Mouse (Mus musculus): ENCODE results near the gene Otud7b.

Otud7b gene

DNA sequence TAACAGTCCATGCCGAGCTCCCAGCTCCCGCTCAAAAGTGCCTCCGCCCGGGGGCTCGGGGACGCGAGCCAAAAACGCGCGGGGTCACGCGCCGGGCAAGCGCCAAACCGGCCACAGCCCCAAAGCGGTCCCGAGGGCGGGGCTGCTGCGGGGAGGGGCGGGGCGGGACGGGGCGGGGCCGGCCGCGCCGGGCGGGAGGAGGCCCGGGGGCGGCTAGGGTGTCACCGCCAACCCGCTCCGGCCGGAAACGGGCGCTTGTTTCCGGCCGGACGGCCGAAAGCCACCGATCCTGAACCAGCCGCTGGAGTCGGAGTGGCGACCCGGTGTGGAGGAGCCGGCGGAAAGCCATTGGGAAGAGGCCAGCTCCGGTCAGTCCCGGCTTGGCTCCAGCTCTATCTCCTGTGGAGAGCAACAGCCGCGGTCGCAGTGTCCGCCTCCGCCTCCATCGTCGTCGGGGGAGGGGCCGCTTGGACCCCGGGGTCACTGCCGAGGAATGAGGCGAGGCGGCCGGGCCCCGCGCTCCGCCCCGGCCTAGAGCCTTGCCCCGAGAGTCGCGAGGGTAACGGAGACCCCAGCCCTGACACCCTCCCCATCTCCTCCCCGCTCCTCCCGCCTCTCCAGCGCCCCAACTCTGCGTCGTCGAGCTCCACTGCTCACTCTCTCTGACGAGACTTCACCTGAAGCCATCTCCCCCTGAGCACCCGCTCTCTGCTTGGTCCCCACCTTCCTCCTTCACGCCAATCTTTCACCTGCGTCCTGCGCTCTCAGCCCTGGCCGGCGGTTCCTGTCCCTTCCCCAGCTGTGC is at the start of gene Otud7b:
Otud7b (plus strand) TSS at position 267 of the 805 bp plus-strand sequence.
- peak; percentile 89 for DNase-seq (ENCODE audit: low read depth, low spot score)

GRCm38 (mm10) chr3:96055294-96055693 is 49.0 kb upstream of the Otud7b start:
- DNase-seq (ENCODE audit: low read depth, low spot score) = no peak

DNA sequence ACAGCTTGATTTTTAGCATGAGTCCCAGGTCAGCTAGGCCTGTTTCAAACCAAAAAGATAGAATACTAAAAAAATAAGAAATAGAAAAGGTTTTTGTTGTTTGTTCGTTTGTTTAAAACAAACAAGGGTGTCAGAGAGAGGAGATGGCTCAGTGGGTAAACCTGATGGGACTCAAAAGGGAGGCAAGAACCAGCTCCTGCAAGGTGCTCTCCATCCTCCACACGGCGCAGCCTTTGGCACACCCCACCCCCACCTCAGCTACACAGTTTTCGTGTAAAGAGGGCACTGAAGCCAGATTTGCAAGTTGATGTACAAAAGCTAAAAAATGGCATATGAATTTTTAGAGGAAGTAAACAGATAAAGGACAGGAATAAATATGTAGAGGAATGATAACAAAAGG is 48.3 kb upstream of the Otud7b start:
- no peak for DNase-seq (ENCODE audit: low read depth, low spot score)

- peak; percentile 93 for DNase-seq (ENCODE audit: low read depth, low spot score)
These were observed 46.6 kb upstream of the Otud7b start for GRCm38 (mm10) chr3:96057747-96058204.

GRCm38 (mm10) chr3:96058231-96058896 is 46.0 kb upstream of the Otud7b start, which contains the start of gene Vps45:
Gene Vps45 (minus strand): TSS chr3:96058466.
- peak; percentile 71 for DNase-seq (ENCODE audit: low read depth, low spot score)

DNA sequence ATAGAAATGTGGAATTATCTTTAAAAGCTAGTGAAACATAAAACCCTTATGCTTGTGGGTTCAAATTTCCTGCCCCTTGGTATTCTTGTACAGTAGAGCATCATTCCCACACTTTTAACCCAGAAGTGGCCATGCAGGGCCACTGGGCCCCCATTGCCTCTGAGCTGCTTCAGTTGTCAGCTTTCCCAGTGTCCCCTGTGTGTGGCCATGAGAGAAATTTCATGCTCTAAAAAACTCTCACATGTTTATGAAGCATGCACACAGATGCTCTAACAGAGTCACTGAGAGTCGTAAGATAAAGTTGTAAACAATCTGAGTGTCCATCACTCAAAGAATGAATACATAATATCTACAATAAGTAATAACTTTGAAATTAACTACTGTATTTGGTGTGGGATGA is 44.2 kb upstream of the Otud7b start:
- DNase-seq (ENCODE audit: low read depth, low spot score) = no peak

DNA sequence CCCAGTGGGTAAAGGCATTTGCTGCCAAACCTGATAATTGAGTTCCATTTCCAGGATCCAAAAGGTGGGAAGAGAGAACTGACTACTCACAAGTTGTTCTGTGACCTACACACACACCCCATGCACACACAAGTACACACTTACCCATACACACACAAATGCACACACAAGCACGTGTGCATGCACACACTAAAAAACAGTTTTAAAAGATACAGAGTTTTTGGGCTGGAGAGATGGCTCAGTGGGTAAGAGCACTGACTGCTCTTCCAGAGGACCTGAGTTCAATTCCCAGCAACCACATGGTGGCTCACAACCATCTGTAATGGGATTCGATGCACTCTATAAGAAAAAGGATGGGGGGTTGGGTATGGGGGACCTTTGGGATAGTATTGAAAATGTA is 41.0 kb upstream of the Otud7b start:
- DNase-seq (ENCODE audit: low read depth, low spot score) = no peak

DNA sequence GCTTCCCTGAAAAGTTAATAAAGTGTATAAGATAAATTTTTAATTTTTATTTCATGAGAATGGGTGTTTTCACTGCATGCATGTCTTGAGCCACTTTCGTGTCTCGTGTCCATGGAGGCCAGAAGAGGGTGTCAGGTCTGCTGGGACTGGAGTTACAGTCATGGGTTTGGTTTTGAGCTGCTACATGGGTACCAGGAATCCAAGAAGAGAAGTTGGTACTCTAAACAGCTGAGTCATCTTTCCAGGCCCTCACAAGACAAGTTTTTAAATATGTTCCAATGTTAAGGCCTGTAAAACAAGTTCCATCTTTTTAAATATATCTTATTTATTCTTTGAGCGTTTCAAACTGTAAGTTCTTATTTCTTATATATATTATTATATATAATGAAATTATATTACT is 40.1 kb upstream of the Otud7b start:
- DNase-seq (ENCODE audit: low read depth, low spot score) = no peak

DNA sequence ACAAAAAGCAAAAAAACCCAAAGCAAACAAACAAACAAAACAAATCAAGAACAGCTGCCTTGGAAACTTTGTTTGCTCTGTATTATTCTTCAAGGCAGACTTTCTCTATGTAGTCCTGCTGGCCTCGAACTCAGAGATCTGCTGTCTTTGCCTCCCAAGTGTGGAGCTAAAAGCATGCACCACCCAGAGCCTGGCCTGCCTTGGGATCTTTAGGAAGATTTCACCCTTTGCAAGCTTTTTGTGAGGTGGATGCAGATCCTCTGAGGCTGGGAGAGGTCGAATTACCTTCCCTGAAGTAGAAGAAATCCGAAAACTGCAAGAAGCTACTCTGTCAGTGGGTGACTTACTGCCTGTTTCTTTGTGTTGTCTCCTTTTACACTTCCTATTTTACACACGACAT is 39.2 kb upstream of the Otud7b start:
- peak; percentile 22 for DNase-seq (ENCODE audit: low read depth, low spot score)

- DNase-seq (ENCODE audit: low read depth, low spot score) = peak; percentile 56
These were observed 38.5 kb upstream of the Otud7b start for GRCm38 (mm10) chr3:96065754-96066375.

DNA sequence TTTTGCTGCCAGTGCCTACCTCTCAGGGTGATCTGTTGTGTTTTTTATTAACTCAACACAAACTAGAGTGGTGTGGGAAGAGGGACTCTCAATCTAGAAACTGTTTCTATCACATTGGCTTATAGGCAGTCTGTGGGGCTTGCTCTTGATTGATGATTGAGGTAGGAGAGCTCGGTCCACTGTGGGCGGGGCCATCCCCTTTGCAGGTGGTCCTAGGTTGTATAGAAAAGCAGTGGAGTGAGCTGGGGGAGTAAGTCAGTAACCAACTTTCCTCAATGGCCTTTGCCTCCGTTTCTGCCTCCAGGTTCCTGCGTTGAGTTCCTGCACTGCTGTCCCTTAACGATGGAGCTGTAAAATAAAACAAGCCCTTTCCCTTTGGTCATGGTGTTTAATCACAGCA is 37.6 kb upstream of the Otud7b start:
- no peak for DNase-seq (ENCODE audit: low read depth, low spot score)

- DNase-seq (ENCODE audit: low read depth, low spot score) = no peak
These were observed 35.3 kb upstream of the Otud7b start for GRCm38 (mm10) chr3:96069046-96069445.

GRCm38 (mm10) chr3:96069542-96069941 is 34.8 kb upstream of the Otud7b start:
- DNase-seq (ENCODE audit: low read depth, low spot score) = no peak

GRCm38 (mm10) chr3:96070241-96070640 is 34.1 kb upstream of the Otud7b start:
- no peak for DNase-seq (ENCODE audit: low read depth, low spot score)

DNA sequence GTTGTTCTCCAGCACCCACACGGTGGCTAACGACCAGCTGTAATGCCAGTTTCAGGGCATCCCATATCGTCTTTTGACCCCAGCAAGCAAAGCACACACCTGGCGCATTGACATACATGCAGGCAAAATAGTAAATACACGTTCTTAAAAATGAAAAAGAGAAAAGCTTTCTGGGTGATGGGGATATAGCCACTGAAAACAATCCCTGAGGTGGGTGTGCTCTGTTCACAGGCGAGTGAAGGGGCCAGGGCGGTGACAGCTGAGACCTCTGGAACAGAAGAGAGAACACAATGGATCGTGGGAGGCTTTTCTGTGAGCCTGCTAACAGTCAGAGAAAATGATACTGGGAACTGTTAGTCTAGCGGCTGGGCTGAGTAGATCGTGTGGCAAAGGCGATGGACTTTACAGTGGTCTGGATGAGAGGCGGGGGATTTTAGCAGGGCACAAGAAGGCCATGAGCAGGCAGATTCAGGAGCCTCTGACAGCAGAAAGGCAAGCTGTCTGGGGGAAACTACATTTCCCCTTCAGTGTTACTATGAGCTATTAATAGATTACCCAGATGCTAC is 31.3 kb upstream of the Otud7b start:
- no peak for DNase-seq (ENCODE audit: low read depth, low spot score)

GRCm38 (mm10) chr3:96078066-96078465 is 26.3 kb upstream of the Otud7b start:
- no peak for DNase-seq (ENCODE audit: low read depth, low spot score)

GRCm38 (mm10) chr3:96078711-96079110 is 25.6 kb upstream of the Otud7b start:
- DNase-seq (ENCODE audit: low read depth, low spot score) = no peak

- DNase-seq (ENCODE audit: low read depth, low spot score) = peak; percentile 30
These were observed 23.3 kb upstream of the Otud7b start for GRCm38 (mm10) chr3:96081006-96081405.

DNA sequence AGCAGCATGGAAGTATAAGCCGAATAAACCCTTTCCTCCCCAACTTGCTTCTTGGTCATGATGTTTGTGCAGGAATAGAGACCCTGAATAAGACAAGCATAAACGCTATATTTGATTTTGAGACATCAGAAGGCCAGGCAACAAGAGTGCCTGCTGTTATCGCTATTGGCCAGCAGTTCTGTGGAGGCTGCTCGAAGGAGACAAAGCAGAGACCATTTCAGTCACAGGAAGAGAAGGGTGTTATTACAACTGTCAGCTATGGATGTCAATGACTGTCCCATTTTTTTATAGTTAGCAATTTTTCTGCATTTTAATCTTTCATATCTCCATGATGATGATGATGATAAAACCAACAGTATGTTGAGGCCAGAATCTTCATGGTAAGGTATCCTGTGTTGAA is 22.7 kb upstream of the Otud7b start:
- no peak for DNase-seq (ENCODE audit: low read depth, low spot score)

DNA sequence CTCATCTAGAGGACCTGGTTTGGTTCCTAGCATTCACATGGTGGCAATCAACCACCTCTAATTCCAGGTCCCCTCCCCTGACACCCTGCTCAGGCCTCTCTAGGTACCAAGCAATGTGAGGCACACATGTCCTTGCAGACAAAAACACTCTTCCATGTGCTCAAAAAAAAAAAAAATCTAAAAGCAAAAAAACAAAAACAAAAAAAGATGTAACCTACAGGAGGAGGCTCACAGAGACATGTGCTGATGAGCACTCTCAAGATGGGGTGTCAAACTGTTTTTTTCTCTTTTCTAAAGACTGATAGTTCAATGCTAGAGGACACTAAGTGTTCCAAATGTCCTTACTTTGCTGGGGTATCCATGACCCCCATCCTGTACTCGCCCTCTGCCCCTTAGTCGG is 22.2 kb upstream of the Otud7b start:
- no peak for DNase-seq (ENCODE audit: low read depth, low spot score)

GRCm38 (mm10) chr3:96082714-96083508 is 21.4 kb upstream of the Otud7b start:
- DNase-seq (ENCODE audit: low read depth, low spot score) = no peak
